Mouse (Mus musculus) cerebral cortex, adult 2 months (tissue): ENCODE results near the gene Tacr1.

ENCODE experiments used
- WGBS: fragments of 180-500 bp; shearing (Covaris S2); methylation state at CpG from one replicate; pipeline ENCODE4 v1.1.7; 2018; 5-methylcytosine and 5-hydroxymethylcytosine counted together

Tacr1 gene

DNA sequence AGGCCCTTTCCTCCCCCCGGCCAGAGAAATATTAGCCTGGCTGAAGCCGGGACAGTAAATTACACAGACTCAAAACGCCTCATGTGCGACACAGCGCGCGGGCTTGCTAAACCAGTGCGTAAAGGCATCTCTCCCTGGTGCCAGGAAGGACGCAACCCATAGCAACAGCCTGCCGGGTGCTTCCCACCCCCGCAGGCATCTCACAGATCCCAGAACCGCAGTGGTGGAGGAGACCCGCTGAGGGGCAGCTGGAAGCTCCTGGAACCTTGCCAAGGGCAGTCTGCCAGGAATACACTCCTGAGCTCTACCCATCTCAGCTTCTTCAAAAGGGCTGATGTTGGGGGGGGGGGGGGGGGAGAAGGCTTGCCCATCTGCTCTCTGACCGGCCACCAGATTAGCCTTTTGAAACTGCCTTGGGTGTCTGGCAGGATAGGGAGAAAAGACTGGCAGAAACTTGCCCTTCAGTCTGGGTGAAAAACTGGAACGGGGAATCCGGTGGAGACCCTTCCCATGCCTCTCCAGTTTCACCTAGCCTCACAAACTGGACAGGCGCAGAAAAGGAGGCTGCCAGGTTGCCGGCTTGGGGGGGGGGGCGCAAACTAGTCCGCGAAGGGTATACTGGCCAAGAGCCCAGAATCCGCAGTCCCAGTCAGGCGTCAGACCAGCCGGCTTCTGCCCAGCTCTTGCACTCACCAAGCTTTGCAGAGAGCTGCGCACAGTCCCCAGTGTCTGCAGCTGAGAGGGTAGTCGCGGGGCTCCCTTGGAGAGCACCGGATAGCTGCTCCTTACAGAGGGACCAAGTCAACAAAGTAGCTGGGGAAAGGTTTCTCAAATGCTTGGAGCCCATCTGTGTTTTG, at the start of gene Tacr1:
TSS of gene Tacr1 (plus strand) at position 740 of the 857 bp plus-strand sequence.
- 2% methylated on average over 28 of the region's 28 CpGs for WGBS

DNA sequence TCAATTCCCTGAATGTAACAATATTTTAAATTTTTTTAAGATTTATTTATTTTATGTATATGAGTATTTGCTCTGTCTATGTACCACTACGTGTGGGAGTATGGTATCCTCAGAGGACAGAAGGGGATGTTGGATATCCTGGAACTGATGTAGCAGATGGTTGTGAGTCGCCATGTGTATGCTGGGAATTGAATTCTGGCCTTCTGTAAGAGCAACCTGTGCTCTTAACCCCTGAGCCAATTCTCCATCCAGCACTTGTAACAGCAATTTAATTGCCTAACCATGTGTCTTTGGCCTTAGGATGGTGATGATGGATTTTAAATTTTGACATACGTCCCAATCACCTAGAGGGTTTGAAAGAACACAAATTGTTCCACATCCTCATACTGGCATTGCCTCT, 26.0 kb upstream of the Tacr1 start:
- 92% methylated on average over 3 of the region's 3 CpGs for WGBS

DNA sequence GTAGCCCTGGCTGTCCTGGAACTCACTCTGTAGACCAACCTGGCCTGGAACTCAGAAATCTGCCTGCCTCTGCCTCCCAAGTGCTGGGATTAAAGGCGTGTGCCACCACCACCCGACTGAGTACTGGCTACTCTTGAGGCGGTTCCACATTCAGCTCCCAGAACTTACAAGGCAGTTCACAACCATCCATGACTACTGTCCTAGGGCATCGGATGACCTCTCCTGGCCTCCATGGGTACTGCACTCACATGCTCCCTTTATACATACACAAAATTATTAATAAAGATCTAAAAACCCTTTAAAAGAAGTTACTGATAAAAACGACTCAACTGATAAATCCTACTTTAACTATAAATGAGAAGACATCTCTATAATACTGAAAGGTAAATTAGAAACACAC, 18.6 kb upstream of the Tacr1 start:
- 91% methylated on average over 5 of the region's 5 CpGs for WGBS

DNA sequence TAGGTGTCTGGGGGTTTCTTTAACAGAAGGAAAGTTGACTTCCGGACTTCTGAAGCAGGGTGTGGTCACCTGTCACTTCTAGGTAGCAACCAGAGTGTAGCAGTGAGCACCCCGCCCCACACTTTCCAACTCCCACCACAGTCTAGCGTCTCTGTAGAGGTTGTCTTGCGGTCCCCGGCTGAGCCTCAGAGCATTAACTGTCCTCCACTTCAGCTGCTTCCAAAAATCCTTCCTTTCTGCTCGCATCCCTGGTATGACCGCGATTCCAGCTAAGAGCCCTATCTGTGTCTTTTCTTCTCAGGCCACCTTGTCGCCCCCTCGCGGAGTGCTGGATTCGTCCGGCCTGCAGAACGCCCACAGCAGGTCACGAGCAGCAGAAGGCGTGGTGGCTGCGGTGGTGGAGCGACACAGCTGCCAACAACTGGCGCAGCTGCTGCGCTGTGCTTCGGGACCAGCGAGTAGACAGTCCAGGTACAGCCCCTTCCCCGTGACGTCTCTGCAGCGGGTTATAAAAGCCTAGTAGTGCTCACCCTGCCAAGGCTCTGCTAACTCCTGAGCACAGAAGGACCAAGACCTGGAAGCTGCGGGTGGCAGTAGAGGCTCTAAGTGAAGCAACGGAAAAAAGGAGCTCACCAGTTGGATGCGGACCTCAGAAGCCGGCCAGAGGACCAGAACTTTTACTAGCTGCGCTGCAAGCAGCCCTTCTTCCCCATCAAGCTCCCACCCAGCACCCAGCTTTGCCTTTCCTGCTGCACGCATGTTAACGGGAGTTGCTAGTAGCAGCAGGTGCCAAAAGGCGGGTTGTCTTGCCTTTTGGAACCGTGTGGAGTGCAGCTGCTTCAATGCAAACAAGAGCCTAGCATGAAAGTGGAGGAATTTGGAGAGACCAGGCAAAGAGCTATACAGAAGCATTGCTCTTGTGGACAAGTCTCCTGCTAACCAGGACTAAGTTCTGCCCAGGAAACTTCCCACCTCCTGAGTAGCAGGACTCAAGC, 664 bp downstream of the Tacr1 start:
- 2% methylated on average over 34 of the region's 34 CpGs for WGBS

DNA sequence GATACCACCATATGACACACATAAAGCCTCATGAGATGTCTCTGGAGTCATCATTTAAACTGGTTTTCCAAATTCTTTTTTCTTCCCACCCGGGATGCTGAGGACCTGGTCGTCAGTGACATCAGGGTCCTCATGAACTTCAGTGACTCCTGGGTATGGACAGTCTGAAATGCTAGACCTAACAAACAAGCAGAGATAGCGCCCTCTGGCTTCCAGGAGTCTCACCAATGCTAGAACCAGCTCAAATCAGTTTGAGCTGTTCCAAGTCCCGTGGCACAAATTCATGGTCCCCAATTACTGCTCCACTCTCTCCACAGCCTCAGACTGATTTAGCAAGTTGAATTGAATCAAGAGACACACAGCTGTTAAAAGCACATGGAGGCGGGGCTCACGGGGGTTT, 16.2 kb downstream of the Tacr1 start:
- 67% methylated on average over 6 of the region's 6 CpGs for WGBS

DNA sequence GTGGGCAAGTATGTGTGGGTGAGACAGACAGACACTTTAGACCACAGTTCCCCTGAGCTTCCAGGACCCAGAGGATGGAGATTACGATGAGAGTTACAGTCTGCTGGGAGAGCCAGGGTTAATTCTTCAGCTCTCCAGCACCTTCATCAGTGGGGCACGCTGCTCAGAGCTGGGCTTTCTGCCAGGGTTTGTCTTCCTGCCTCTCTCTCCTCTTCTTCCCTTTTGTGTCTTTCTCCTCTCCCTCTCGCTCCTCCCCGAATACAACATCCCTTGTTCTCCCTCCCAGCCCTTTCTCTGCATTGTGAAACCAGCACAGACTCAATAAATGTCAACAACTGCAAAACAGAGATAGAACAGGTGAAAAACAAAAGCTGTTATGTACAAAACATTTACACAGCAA, 18.1 kb downstream of the Tacr1 start:
- 42% methylated on average over 4 of the region's 4 CpGs for WGBS

DNA sequence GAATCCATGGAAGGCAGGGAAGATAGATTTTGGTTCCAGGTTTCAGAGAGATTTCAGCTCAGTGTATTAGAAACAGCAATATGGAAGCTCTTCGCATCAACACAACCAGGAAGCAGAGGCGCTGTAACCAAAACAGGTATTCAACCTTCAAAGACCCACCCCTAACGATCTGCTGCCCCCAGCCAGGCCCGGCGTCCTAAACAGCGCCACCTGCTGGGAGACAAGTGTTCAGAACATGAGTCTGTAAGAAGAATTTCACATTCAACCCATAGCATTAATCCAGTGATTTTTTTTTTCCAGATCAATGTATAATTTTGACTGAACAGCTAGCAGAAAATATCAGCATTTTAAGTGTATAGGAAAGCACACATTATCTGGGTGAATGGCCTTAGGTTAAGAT, 26.8 kb downstream of the Tacr1 start:
- whole genome bisulfite sequencing = 61% methylated on average over 6 of the region's 6 CpGs

DNA sequence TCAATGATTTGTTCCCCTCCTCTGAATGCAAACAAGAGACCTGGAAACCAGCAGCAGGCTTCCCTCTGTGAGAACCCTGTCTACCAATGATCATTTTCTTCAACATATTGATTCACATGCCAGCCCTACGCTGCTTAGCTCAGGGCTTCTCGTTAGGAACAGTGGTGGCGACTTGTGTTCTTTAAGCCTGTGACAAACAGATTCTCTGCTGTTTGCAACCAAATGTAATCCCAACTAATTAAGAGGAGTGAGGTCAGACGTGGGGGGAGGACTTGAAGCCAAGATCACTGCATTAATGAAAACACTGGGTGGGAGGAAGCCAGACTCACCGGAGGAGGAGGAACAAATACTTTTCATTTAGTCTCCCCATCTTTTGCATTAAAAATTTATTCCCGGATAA, 27.6 kb downstream of the Tacr1 start:
- WGBS = 42% methylated on average over 6 of the region's 6 CpGs

DNA sequence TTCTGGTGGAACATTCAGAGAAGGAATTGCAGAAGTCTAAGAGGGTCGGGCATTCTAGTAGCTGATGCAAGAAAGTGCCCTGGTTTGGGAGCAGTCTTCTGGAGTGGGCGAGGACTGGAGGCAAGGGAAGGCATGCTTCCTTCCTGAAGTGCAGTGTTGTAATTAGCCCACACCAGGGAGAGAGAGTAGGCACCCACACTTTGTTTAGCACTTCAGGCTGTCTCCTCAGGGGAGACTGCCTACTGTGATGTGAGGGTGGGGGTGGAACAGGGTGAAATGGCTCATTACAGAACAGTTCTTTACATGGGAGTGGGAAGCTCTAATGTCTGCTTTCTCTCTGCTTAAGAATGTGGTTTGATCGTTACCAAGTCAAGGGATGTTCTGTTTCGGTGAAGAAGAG, 35.0 kb downstream of the Tacr1 start:
- 43% methylated on average over 4 of the region's 4 CpGs for WGBS

DNA sequence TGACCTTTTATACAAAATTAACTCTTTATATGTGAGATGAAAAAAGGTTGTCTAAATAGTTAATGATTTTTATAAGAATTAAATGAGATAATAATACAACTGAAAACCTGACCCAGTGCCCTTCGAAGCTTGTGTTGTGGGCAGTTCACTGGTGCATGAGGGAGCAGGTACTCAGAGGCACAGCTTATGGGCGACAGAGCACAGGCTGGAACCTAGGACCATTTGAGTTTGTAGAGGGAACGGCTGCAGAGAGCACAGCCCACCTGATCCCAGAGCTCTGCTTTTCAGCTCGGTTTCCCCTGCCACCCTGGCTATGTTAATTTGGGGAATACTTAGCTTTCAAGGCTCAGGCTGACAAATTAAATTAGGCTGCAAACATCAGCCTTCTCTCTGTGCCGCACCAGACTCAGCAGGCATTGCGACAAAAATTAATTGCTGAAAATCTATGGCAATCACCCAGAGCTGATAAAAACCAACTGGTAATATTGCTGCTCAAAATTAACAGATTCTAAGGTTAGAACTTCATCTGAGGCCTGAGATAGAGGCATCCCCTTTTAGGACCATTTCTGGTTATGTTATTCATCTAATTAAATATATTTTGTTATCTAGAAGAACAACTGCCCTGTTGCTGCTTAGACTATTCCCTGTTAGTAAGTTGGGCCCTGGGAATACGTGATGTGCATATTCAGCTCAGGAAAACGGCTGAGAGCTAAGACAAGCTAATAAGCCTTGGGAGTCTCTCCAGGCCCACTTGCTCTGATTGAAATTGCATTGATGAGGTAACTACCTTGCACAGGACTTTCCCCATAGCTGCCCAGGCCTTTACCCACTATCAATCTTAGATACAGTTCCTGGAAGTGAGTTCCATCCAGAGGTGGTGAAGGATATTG, 50.3 kb downstream of the Tacr1 start:
- WGBS = 71% methylated on average over 8 of the region's 8 CpGs

DNA sequence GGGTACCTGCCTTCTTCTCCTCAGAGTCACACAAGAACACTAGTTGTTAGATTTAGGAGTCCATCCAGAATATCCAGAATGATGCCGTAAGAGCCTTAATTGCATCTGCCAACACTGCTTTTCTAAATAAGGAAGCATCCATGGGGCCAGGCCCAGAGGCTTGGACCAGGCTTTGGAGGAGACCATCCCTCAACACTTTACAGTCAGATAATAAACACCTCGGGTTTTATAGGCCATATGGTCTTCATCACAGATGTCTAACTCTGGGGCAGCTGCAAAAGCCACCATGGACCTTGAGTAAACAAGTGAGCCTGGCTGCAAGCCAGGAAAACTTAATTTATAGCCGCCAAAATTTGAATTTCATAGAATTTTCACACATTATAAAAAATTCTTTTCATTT, 53.1 kb downstream of the Tacr1 start:
- 50% methylated on average over 3 of the region's 3 CpGs for WGBS

DNA sequence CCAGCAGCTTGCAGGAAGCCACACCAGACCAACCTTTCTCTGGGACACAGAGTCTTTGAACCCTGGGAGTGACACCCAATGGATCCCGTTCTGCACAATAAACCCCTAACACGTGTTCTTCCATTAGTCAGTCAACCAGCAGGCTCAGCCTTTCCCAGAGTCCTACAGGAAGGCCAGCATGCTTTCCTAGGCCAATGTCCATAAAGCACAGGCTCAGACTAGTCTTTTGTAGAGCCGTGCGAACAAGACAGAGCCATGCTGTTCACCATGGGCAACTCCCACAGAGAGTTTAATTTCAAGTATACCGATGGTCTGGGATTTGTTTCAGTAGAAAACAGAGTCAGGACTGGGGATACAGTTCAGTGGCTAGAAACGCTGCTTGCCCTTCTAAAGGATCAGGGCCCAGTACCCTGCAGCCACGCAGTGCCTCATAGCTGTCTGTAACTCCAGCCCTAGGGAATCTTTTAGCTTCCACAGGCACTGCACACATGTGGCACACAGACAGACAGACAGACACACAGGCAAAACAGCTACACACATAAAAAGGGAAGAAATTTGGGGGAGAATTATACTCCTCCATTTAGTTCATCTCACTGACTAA, 55.1 kb downstream of the Tacr1 start:
- WGBS = 84% methylated on average over 7 of the region's 7 CpGs

DNA sequence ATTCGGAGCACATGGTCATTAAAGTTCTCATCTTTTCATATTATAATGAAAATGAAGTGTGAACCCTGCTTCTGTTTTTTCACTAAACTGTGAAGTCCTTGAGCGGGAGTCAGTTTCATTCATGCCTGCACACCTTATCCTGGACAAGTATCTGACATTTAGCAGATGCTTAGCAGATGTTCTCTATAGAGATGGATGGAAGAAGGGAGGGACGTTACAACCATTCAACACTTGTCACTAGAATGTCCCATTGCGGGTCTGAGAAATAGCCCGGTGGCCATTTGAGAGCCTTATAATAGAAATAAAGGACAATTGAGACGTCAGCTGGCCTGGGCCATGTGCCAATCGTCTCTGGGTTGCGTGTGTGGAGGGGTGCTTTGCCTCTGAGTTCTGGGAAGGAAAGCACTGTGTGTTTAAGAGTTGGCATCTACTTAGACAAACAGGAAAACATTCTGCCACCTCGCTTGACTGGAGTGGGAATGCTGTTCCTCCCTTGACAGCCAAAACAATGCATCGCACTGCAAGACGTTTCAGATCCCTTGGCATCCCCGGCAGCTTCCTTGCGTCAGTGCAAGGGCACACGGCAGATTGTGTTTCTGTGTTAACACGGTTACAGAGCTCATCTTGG, 56.7 kb downstream of the Tacr1 start:
- 42% methylated on average over 15 of the region's 15 CpGs for WGBS

DNA sequence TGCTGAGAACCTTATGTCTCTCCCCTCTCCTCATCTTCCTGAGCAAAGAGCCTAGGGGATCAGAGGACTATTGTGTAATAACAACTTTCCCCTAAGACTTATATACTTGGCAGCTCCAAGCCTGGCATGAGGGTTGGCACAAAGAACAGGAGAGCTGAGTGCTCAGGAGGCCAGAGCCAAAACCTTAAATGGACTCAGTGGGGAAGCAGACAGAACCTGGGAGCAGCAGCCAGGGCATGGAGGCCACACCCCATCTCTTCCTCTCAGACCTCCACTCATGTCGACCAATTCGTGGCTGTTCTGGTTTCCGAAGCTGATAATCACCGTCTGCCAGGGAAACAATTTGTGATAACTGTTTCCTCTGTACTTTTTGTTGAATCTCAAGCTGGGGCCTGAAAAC, 61.0 kb downstream of the Tacr1 start:
- 65% methylated on average over 4 of the region's 4 CpGs for WGBS

DNA sequence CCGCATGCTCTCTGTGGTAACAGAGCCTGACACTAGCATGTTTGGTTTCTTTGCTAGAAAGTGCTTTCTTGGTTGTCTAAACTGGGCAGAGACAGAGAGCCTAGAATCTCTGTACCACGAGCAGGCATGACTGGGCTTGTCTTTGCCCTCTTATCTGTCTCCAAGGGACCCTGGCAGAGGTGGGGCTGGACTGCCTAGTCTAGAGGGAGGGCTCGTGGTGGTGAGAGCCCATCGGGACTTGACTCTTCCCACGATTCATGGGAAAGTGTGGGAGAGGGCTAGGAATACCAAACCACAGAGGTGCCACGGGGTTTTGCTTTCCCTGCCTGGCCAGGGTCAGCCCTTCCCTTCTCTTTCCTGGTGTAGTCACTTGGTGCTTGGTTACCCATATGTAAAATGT, 72.3 kb downstream of the Tacr1 start:
- WGBS = 84% methylated on average over 6 of the region's 6 CpGs

DNA sequence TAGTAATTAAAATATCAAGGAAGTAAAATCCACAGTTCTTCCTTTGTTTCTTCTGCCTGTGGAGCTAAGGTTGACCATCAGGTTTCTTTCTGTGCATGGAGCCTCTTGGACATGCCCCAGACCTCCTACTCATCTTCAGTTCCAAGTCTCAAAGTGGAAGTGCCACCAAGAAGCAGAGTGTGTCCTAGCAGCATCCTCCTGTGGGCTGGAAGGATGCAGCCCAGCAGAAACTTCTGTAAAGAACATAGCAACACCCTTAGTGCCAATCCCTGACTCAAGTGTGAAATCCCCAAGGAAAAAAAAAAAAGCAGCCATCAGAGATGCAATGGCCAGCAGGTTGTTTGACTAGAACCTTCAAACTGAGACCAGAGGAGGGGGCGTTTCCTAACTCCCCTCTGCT, 81.7 kb downstream of the Tacr1 start:
- WGBS = 79% methylated on average over 1 of the region's 1 CpGs

DNA sequence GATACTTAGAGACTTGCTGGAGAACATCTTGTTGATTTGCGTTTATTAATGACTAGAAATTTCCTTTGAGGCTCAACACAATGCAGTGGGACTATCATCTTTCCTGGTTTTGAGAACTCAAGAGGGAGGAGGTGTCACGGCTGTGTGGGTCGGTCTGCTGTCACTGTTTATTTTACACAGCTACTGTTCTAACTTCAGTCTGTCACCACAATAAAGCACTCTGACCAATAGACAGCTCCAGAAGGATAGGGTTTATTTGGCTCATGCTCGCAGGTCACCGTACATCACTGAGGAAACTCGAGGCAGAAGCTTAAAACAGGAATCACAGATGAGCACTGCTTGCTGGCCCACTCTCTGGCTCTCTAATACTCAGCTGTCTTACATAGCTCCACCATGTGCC, 92.3 kb downstream of the Tacr1 start:
- WGBS = 67% methylated on average over 6 of the region's 6 CpGs

DNA sequence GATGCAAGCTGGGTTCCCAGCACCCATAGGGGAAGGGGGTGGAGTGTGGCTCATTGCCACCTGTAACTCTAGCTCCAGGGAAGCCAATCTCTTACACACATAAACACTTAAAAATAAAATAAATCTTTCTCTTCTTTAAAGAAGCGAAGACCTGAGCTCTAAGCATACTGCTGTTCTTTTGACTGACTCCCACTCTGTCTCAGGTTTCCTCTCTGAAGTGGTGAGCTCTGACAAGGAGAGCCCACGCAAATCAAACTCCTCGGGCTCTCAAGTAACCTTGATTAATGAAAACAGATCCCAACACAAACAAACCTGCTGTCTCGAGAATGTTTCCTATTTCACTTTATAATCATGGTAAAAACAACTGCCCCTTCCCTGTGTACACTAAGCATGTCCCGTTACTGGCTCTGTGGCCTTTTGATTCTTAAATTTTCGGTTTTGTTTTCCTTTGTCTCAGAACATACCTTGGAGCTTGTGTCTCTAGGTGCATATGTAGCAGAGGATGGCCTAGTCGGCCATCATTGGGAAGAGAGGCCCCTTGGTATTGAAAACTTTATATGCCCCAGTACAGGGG, 108.8 kb downstream of the Tacr1 start:
- 73% methylated on average over 7 of the region's 7 CpGs for WGBS

DNA sequence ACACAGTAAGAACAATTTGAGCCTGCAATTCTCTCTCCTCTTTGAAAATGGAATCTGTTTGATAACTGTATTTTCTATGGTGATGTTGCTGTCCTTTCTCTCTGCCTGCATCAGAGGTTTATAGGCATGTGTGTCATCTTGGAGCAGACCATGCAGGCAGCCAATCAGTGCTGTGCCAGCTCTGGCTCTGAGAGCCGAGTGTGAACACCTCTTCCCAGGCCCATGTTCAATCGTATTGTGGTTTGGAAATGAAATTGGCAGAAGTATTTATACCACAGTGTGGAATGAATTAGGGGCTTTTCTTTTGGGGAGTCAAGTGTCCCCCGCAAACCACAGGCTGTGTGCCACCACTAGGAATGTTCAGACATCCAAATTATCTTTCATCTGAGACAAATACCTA, 117.5 kb downstream of the Tacr1 start:
- WGBS = 47% methylated on average over 3 of the region's 3 CpGs

DNA sequence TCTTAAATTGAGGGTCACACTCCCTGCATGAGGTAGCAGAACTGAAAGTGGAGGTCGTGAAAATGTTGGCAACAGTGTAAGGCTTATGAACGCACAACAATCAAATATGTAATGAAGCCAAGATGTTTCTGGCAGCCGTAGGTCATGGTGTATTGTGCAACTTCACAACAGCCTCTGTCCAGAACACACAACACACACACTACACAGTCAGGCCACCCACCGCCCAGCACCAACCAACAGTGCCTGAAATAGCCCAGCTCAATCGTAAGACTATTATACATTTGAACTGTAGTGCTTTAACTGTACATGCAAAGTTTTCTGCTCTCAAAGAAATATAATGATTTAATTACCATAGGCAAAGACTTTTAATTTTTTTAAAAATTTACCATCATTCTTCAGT, 120.4 kb downstream of the Tacr1 start:
- 79% methylated on average over 5 of the region's 5 CpGs for WGBS
